Mouse (Mus musculus) erythroblast, embryonic 14.5 days (primary cell): ENCODE results near the gene E4f1.
"Not testable (repeated sequence)": the region's sequence is repeated elsewhere in the genome, so short reads cannot be mapped to it uniquely, and the experiment has no call there.

Experiments used
- GATA1 ChIP-seq: IDR thresholded peaks from 2 replicates; pipeline ENCODE4 v1.6.1; 2012; ENCODE audit warnings: low read length, inconsistent platforms, mixed read lengths
- TAL1 ChIP-seq: IDR thresholded peaks from 3 replicates; pipeline ENCODE4 v1.6.1; 2012; ENCODE audit warnings: low read length, inconsistent platforms, mixed read lengths

DNA sequence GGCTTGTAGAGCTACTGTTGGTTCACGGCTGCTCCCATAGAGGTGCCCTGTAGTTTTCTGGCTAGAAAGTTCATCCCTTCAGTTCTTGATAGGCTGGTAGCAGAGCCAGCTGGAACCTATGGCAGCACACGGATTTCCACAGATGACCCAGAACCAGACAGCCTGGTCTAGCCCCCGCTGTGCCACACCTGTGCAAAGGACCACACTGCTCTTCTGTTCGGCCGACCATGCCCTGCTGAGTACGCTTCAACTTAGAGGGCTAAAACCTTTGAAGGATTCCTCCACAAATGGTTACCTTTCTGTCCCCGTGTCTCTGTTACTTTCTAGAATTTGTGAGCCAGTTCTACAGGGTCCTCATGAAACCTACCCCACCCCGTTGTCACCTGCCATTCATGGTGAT lies 44.8 kb downstream of the E4f1 start:
- TF ChIP-seq GATA1, TAL1: not testable (repeated sequence)
